Mouse (Mus musculus) E14TG2a.4 (cell line): Measurements from ENCODE around the gene Olfr247.
A peak's percentile ranks its signal among the peaks of the same experiment; 100 is the strongest.
"Not testable (repeated sequence)": the region's sequence is repeated elsewhere in the genome, so short reads cannot be mapped to it uniquely, and the experiment has no call there.

Experiments
- H3K27me3 ChIP-seq: 2 replicates; pipeline ENCODE4 v1.6.1; 2014; ENCODE audit warnings: low read length, control low read depth; ENCODE audit not compliant: insufficient read depth
- H3K36me3 ChIP-seq: 2 replicates; pipeline ENCODE4 v1.6.1; 2014; ENCODE audit warnings: low read length, control low read depth; ENCODE audit not compliant: insufficient read depth
- H3K4me1 ChIP-seq: replicated peaks from 2 replicates; pipeline ENCODE4 v1.6.1; 2014; ENCODE audit warnings: low read depth, low read length, control low read depth
- H3K4me3 ChIP-seq: replicated peaks from 2 replicates; pipeline ENCODE4 v1.5.1; 2014; ENCODE audit warnings: mild to moderate bottlenecking, low read length
- H3K9me3 ChIP-seq: 2 replicates; pipeline ENCODE4 v1.6.1; 2014; ENCODE audit warnings: low read length, control low read depth
- CTCF ChIP-seq: conservative IDR thresholded peaks from 2 replicates; pipeline ENCODE4 v1.5.1; 2014; ENCODE audit warnings: low read length
- NANOG ChIP-seq: IDR thresholded peaks from 2 replicates; pipeline ENCODE4 v1.6.1; 2014; ENCODE audit warnings: borderline replicate concordance, low read length, mixed read lengths
- POU5F1 ChIP-seq: IDR thresholded peaks from 2 replicates; pipeline ENCODE4 v1.6.1; 2014; ENCODE audit warnings: low read length, borderline replicate concordance

Gene Olfr247

DNA sequence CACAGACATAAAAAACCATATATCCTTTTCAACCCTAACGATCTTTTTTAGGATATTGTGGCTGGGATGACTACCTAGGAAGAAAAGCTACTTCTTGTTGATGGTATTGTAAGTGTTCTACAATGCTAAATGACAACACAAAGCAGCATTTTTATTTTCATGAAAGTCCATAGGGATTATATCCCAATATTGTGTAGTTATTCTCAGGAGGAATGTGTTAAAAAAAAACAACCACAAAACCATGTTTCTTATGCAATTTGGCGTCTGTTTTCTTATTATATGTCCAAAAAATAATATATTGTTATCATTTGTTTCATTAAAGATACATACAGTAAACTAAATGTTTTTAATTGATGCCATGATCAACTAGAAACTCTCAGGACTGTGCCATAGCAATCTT, at the start of gene Olfr247:
Olfr247 (minus strand) TSS at position 101 of the 400 bp plus-strand sequence.
- not testable (repeated sequence) for H3K9me3 ChIP-seq, H3K4me3 ChIP-seq, H3K27me3 ChIP-seq, H3K4me1 ChIP-seq, H3K36me3 ChIP-seq

DNA sequence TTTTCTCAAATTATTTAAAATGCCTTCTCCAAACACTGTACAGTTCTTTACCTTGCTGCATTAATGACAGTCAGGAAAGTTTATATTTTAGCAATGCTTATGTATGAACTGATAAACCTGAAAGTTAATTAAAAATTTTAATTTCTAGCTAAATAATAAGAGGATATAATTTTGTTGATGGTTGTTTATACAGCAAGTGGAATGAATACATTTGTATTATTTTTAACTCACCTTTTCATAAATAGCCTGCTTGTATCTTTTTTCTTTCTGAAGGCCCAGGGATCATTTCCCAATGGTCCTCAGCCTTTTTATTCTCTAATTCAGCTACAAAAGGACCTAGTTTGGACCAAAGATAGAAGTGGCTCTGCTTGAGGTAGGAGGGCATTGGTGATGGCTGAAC, 36.4 kb upstream of the Olfr247 start, which contains the start of gene Olfr820:
Olfr820 (plus strand) TSS at position 301 of the 400 bp plus-strand sequence.
- Histone ChIP-seq H3K27me3 (no peaks in the 10 kb centered on the region), H3K9me3 (peaks cover 4% of the 10 kb centered on the region; the same call in 1 of the 2 replicates), H3K4me1 (no peaks in the 10 kb centered on the region), H3K4me3 (no peak within 1 kb of the TSS), H3K36me3 (peaks cover 5% of the 10 kb centered on the region)
- TF ChIP-seq POU5F1 (no peak), CTCF (no peak), NANOG (no peak)

- H3K27me3 ChIP-seq, H3K4me1 ChIP-seq, H3K4me3 ChIP-seq: not testable (repeated sequence)
- Histone ChIP-seq H3K9me3 (peaks cover 42% of the 10 kb centered on the region), H3K36me3 (peaks cover 21% of the 10 kb centered on the region)
Measured at GRCm38 (mm10) chr10:130005366-130005765, 29.4 kb upstream of the Olfr247 start.

GRCm38 (mm10) chr10:130004104-130004503, 28.2 kb upstream of the Olfr247 start:
- H3K4me1 ChIP-seq, H3K4me3 ChIP-seq, H3K27me3 ChIP-seq: not testable (repeated sequence)
- TF ChIP-seq POU5F1 (peak; percentile 74), NANOG (peak; percentile 93)
- Histone ChIP-seq H3K9me3 (peaks cover 55% of the 10 kb centered on the region), H3K36me3 (peaks cover 29% of the 10 kb centered on the region)

DNA sequence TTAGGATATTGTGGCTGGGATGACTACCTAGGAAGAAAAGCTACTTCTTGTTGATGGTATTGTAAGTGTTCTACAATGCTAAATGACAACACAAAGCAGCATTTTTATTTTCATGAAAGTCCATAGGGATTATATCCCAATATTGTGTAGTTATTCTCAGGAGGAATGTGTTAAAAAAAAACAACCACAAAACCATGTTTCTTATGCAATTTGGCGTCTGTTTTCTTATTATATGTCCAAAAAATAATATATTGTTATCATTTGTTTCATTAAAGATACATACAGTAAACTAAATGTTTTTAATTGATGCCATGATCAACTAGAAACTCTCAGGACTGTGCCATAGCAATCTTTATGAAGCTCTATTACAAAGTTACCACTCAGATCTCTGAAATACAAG, 9.0 kb upstream of the Olfr247 start, which contains the start of gene Gm10310:
Gm10310 (minus strand) TSS at position 101 of the 400 bp plus-strand sequence.
- H3K27me3 ChIP-seq, H3K4me3 ChIP-seq, H3K4me1 ChIP-seq, H3K36me3 ChIP-seq, H3K9me3 ChIP-seq: not testable (repeated sequence)

DNA sequence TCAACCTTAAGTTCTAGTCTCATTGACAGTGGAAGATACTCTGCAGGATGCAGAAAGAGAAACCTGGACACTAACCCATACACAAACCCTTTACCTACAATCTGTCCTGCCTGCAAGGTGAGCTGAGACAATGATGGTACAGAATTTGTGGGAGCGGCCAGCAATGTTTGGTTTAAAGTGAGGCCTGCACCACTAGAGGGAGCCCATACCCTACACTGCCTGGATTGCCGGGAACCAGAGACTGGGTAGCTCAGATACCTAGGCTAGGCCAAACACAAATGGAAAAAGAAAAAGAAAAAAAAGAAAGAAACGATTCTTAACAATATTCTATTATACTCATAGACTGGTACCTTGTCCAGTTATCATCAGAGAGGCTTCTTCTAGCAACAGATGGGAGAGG, 5.9 kb upstream of the Olfr247 start:
- not testable (repeated sequence) for H3K9me3 ChIP-seq, H3K27me3 ChIP-seq, H3K36me3 ChIP-seq, H3K4me1 ChIP-seq, H3K4me3 ChIP-seq

GRCm38 (mm10) chr10:129972994-129973393, 2.9 kb downstream of the Olfr247 start:
- H3K36me3 ChIP-seq, H3K27me3 ChIP-seq, H3K4me1 ChIP-seq, H3K9me3 ChIP-seq, H3K4me3 ChIP-seq: not testable (repeated sequence)

DNA sequence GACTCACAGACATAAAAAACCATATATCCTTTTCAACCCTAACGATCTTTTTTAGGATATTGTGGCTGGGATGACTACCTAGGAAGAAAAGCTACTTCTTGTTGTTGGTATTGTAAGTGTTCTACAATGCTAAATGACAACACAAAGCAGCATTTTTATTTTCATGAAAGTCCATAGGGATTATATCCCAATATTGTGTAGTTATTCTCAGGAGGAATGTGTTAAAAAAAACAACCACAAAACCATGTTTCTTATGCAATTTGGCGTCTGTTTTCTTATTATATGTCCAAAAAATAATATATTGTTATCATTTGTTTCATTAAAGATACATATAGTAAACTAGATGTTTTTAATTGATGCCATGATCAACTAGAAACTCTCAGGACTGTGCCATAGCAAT, 8.8 kb downstream of the Olfr247 start, which contains the start of gene Olfr819:
Olfr819 (minus strand) TSS at position 101 of the 400 bp plus-strand sequence.
- H3K4me3 ChIP-seq, H3K4me1 ChIP-seq: not testable (repeated sequence)

GRCm38 (mm10) chr10:129966232-129966631, 9.7 kb downstream of the Olfr247 start:
- H3K4me3 ChIP-seq, H3K9me3 ChIP-seq, H3K27me3 ChIP-seq, H3K36me3 ChIP-seq, H3K4me1 ChIP-seq: not testable (repeated sequence)

More for the DNA sequence above, 8.8 kb downstream of the Olfr247 start, which contains the start of gene Olfr819:
- H3K36me3 ChIP-seq, H3K9me3 ChIP-seq, H3K27me3 ChIP-seq: not testable (repeated sequence)

DNA sequence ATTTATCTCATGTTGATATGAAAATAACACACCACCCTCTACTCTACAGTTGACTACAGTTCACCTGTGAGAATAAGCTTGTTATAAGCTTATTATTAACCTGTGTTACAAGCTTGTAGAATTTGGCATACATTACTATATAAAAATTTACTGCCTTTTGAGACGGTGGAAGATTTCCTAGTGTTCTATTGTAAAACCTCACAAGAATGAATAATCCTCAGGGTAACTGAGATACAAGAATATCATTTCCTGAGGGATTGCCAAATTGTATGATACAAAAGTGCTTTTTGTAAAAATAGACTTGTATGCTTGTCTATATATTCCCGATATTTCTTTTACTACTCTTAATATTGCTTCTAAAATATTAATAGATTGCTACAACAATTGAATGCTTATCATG, 26.9 kb downstream of the Olfr247 start, which contains the start of gene Olfr818:
Olfr818 (minus strand) TSS at position 101 of the 400 bp plus-strand sequence.
- TF ChIP-seq POU5F1: no peak
- no peak for TF ChIP-seq CTCF
- no peak for TF ChIP-seq NANOG
- H3K9me3 ChIP-seq: no peaks in the 10 kb centered on the region
- H3K4me3 ChIP-seq: no peak within 1 kb of the TSS
- no peaks in the 10 kb centered on the region for H3K27me3 ChIP-seq
- no peaks in the 10 kb centered on the region for H3K4me1 ChIP-seq
- H3K36me3 ChIP-seq: no peaks in the 10 kb centered on the region
